Mouse (Mus musculus): ENCODE data around the gene Hes2. TPM values are rescaled to one million over a fixed set of nuclear protein-coding genes. Genes with fewer than 3 reads are reported as not detected.

Gene Hes2
- total RNA-seq, 2 experiments from 2014 or later = not detected

Other genes with a start within 250 kb of the Hes2 start
- 10 to 100 TPM; 66.9 to 70.5 TPM for gene Dnajc11, start 225.2 kb upstream of the Hes2 start, total RNA-seq (2021)
- gene Thap3, start 169.9 kb upstream of the Hes2 start, total RNA-seq (2021) = 10 to 100 TPM; 18.9 to 22.0 TPM
- 10 to 100 TPM; 11.8 to 13.3 TPM for gene Phf13, start 162.6 kb upstream of the Hes2 start, total RNA-seq (2021)
- gene Klhl21, start 150.1 kb upstream of the Hes2 start, total RNA-seq (2021) = 10 to 100 TPM; 16.4 to 18.6 TPM
- gene Zbtb48, start 131.2 kb upstream of the Hes2 start, total RNA-seq (2021) = 10 to 100 TPM; 12.2 to 14.4 TPM
- gene Tas1r1, start 120.3 kb upstream of the Hes2 start, total RNA-seq (2021) = under 1 TPM; 0.38 to 0.92 TPM
- gene Nol9, start 119.5 kb upstream of the Hes2 start, total RNA-seq (2021) = 10 to 100 TPM; 23.4 TPM
- gene Plekhg5, start 86.4 kb upstream of the Hes2 start, total RNA-seq (2021) = 100 to 1,000 TPM; 106 to 115 TPM
- gene Tnfrsf25, start 42.9 kb upstream of the Hes2 start, total RNA-seq (2021) = 10 to 100 TPM; 17.7 to 25.6 TPM
- under 1 TPM; 0.57 to 0.94 TPM for gene Espn, start 6.5 kb upstream of the Hes2 start, total RNA-seq (2021)
- 100 to 1,000 TPM; 352 to 388 TPM for gene Acot7, start 19.3 kb downstream of the Hes2 start, total RNA-seq (2021)
- gene Gpr153, start 115.4 kb downstream of the Hes2 start, total RNA-seq (2021) = 10 to 100 TPM in 1 of 2 experiments, 1 to 10 TPM in 1; 8.9 to 14.4 TPM
- gene Hes3, start 132.8 kb downstream of the Hes2 start, total RNA-seq (2021) = not detected
- gene Icmt, start 138.4 kb downstream of the Hes2 start, total RNA-seq (2021) = 10 to 100 TPM; 33.8 to 34.6 TPM
- gene Rnf207, start 160.1 kb downstream of the Hes2 start, total RNA-seq (2021) = 1 to 10 TPM; 2.6 to 6.0 TPM
- gene Rpl22, start 166.9 kb downstream of the Hes2 start, total RNA-seq (2021) = 100 to 1,000 TPM; 227 to 233 TPM
- gene Chd5, start 179.8 kb downstream of the Hes2 start, total RNA-seq (2021) = 100 to 1,000 TPM; 140 to 154 TPM